Mouse (Mus musculus) erythroblast, embryonic 14.5 days (primary cell): Measurements from ENCODE around the gene Jak3.

Experiments used
- GATA1 ChIP-seq: IDR thresholded peaks from 2 replicates; pipeline ENCODE4 v1.6.1; 2012; ENCODE audit warnings: low read length, inconsistent platforms, mixed read lengths
- TAL1 ChIP-seq: IDR thresholded peaks from 3 replicates; pipeline ENCODE4 v1.6.1; 2012; ENCODE audit warnings: low read length, inconsistent platforms, mixed read lengths

- TF ChIP-seq GATA1 = no peak
- TF ChIP-seq TAL1 = no peak
Observed at GRCm38 (mm10) chr8:71693166-71694041, 17.3 kb downstream of the Jak3 start.
